Mouse (Mus musculus): ENCODE results near the gene Sgf29. TPM values are rescaled to one million over a fixed set of nuclear protein-coding genes. Genes with fewer than 3 reads are reported as not detected.

The Sgf29 gene
- total RNA-seq (2023; ENCODE audit: inconsistent age) = 53.2 to 68.5 TPM (median 58.7 TPM) in 4 replicates

DNA sequence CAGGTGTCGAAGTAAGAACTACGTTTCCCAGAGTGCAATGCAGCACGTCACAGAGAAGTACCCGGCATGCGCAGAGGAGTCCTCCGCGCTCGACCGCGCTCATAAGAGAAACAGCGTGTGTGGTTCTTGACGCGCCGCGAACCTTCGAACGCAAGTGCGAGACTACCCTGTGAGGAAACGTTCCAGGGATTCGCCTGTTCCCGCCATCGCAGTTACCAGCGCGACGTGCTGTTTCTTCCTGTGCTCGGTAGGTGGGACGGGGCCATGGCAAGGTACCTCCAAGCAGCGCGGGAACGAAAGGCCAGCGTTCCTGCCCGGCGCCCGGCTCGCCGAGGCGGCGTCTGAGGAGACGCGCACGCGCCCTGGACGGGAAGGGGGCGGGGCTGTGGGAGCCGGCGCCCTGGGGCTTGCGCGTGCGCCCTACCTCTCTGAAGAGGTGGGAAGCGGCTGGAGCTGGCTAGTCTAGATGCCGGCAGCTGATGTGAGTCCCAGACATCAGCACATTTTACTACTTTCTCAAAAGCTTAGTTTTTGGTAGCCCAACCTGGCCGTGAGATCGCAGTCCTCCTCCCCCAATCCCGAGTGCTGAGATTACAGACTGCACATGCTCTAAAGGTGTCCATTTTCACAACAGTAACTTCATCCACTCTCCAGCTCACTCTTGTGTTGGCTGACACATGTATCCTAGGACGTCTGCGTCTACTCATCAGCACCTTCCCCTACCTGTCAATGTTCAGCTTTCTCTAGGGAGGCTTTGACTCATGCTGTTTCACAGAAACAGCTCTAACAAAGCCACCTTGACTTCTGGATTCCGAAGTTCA is at the start of gene Sgf29:
Sgf29 (plus strand) TSS at position 79 of the 821 bp plus-strand sequence.

DNA sequence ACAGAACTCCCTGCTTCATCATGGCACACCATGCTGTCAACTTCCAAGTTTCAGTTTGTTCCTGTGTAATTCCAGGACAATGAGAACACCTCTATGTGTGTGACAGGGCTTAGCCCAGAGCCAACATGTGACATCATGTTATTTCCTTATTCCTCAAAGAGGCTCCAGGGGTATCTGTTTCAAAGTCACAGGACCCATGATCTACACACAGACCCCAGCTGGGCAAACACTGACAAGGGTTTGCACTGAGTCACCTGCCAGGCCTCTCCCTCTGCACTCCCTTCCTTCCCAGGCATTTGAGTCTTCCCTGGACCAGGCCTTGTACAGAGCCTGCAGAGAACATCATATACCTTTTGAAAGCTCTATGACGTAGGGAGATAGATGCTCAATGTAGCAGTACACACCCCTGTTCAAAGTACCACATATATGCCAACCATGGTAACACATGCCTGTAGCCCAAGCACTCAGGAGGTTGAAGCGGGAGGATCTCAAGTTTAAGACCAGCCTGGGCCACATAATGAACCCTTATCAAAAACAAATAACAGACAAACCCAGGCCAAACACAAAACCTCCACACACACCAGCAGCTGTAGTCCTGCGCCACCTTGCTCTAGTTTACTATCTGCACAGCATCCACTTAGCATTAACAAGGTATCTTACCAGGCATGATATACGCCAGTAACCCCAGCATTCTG is 18.1 kb upstream of the Sgf29 start, which contains the start of gene Nupr1:
Nupr1 (minus strand) TSS at position 38 of the 695 bp plus-strand sequence.

GRCm38 (mm10) chr7:126676207-126676606 is 27.1 kb downstream of the Sgf29 start, which contains the start of gene Sult1a1:
Gene Sult1a1, minus strand, starts transcription at chr7:126676432.

DNA sequence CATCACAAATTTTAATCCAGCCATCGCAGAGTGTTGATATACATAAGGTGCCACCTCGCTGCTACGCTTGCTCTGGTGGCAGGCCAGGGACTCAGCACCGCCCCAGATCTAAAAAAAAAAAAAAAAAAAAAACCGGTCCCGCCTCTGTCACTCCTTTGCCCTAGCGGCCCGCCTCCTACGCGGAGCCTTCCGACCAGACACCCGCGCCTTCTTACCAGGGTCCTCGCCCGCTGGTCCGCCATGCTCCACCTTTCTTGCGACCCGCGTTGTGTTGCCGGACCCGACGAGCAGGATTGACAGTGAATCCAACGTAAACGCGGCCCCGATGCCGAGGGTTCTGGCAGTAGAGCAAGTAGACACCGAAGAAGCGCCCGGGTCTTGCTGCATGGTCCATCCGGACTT is 46.1 kb downstream of the Sgf29 start, which contains the start of gene Bola2:
Bola2 (plus strand) TSS at position 192 of the 402 bp plus-strand sequence.

GRCm38 (mm10) chr7:126695631-126696207 is 46.6 kb downstream of the Sgf29 start, which contains the start of gene Slx1b:
Gene Slx1b, minus strand, starts transcription at chr7:126695784.

GRCm38 (mm10) chr7:126707442-126708174 is 58.5 kb downstream of the Sgf29 start, which contains the start of gene Coro1a:
Gene Coro1a, minus strand, starts transcription at chr7:126707787.

Other genes with a start within 250 kb of the Sgf29 start
- gene Cd19, start 234.4 kb upstream of the Sgf29 start, total RNA-seq (2023; ENCODE audit: inconsistent age) = 1,198 to 1,308 TPM (median 1,264 TPM) in 4 replicates
- 117 to 131 TPM (median 124 TPM) in 4 replicates for gene Rabep2, start 220.6 kb upstream of the Sgf29 start, total RNA-seq (2023; ENCODE audit: inconsistent age)
- gene Atp2a1, start 186.2 kb upstream of the Sgf29 start, total RNA-seq (2023; ENCODE audit: inconsistent age) = 0.42 to 0.74 TPM (median 0.61 TPM) in 4 replicates
- gene Sh2b1, start 173.9 kb upstream of the Sgf29 start, total RNA-seq (2023; ENCODE audit: inconsistent age) = 69.9 to 82.0 TPM (median 79.3 TPM) in 4 replicates
- gene Tufm, start 161.9 kb upstream of the Sgf29 start, total RNA-seq (2023; ENCODE audit: inconsistent age) = 46.5 to 65.8 TPM (median 50.4 TPM) in 4 replicates
- gene Atxn2l, start 145.9 kb upstream of the Sgf29 start, total RNA-seq (2023; ENCODE audit: inconsistent age) = 213 to 221 TPM (median 217 TPM) in 4 replicates
- 142 to 155 TPM (median 153 TPM) in 4 replicates for gene Eif3c, start 82.9 kb upstream of the Sgf29 start, total RNA-seq (2023; ENCODE audit: inconsistent age)
- 2.4 to 5.9 TPM (median 2.9 TPM) in 4 replicates for gene Apobr, start 64.4 kb upstream of the Sgf29 start, total RNA-seq (2023; ENCODE audit: inconsistent age)
- gene Cln3, start 63.5 kb upstream of the Sgf29 start, total RNA-seq (2023; ENCODE audit: inconsistent age) = 68.8 to 79.7 TPM (median 70.3 TPM) in 4 replicates
- gene Il27, start 54.4 kb upstream of the Sgf29 start, total RNA-seq (2023; ENCODE audit: inconsistent age) = not detected in 4 replicates
- gene Nupr1, start 18.4 kb upstream of the Sgf29 start, total RNA-seq (2023; ENCODE audit: inconsistent age) = not detected in 4 replicates
- gene Sult1a1, start 27.1 kb downstream of the Sgf29 start, total RNA-seq (2023; ENCODE audit: inconsistent age) = 0.39 to 0.80 TPM in 2 of 4 replicates, not detected in the others
- 92.9 to 130 TPM (median 104 TPM) in 4 replicates for gene Bola2, start 46.1 kb downstream of the Sgf29 start, total RNA-seq (2023; ENCODE audit: inconsistent age)
- 3.9 to 6.4 TPM (median 4.9 TPM) in 4 replicates for gene Slx1b, start 46.5 kb downstream of the Sgf29 start, total RNA-seq (2023; ENCODE audit: inconsistent age)
- gene Coro1a, start 58.5 kb downstream of the Sgf29 start, total RNA-seq (2023; ENCODE audit: inconsistent age) = 1,256 to 1,390 TPM (median 1,299 TPM) in 4 replicates
- 40.6 to 45.0 TPM (median 42.7 TPM) in 4 replicates for gene Mapk3, start 110.3 kb downstream of the Sgf29 start, total RNA-seq (2023; ENCODE audit: inconsistent age)
- 0.99 to 4.9 TPM (median 2.5 TPM) in 4 replicates for gene Gdpd3, start 117.0 kb downstream of the Sgf29 start, total RNA-seq (2023; ENCODE audit: inconsistent age)
- 214 to 273 TPM (median 230 TPM) in 4 replicates for gene Ypel3, start 127.6 kb downstream of the Sgf29 start, total RNA-seq (2023; ENCODE audit: inconsistent age)
- gene Tbx6, start 132.2 kb downstream of the Sgf29 start, total RNA-seq (2023; ENCODE audit: inconsistent age) = 6.5 to 8.9 TPM (median 7.0 TPM) in 4 replicates
- gene Ppp4c, start 143.2 kb downstream of the Sgf29 start, total RNA-seq (2023; ENCODE audit: inconsistent age) = 266 to 298 TPM (median 270 TPM) in 4 replicates
- not detected in 4 replicates for gene Fam57b, start 148.4 kb downstream of the Sgf29 start, total RNA-seq (2023; ENCODE audit: inconsistent age)
- not detected in 4 replicates for gene 4930451I11Rik, start 182.3 kb downstream of the Sgf29 start, total RNA-seq (2023; ENCODE audit: inconsistent age)
- not detected in 4 replicates for gene Doc2a, start 198.1 kb downstream of the Sgf29 start, total RNA-seq (2023; ENCODE audit: inconsistent age)
- gene Hirip3, start 212.7 kb downstream of the Sgf29 start, total RNA-seq (2023; ENCODE audit: inconsistent age) = 19.8 to 34.1 TPM (median 25.1 TPM) in 4 replicates
- gene Ino80e, start 213.1 kb downstream of the Sgf29 start, total RNA-seq (2023; ENCODE audit: inconsistent age) = 80.6 to 105 TPM (median 95.0 TPM) in 4 replicates
- 86.7 to 99.4 TPM (median 89.7 TPM) in 4 replicates for gene Taok2, start 235.4 kb downstream of the Sgf29 start, total RNA-seq (2023; ENCODE audit: inconsistent age)

All from B cell, adult (primary cell).